8 mouse cellular contexts compared by ENCODE assay signal in the genomic region with DNA sequence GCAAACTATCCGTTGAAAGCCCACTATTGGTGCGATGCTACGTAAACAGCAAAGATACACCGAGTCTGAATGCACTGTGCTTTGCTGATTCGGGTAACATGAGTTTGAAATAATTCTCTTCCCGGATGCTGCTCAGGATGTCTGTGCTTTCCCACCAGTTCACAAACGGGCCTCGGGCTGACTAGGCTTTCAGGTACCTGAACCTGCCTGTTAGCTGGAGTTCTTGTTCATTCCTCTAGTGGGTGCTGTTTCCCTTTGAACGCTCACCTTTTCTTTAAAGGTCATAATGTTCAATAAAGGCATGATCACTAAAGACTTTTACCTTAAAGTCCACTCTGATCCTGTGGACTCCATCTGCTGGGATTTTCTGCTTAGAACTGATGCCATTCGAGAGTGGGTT. TPM values are rescaled to one million over a fixed set of nuclear protein-coding genes. Genes with fewer than 3 reads are reported as not detected.
DNase-seq lines count a peak whose midpoint lies in the region; ATAC-seq lines count a peak whose summit lies in the region.

No protein-coding gene starts in this region.

- peak; percentile 31 for DNase-seq in adrenal gland, postnatal 14 days
- DNase-seq in adrenal gland, postnatal 25 days, result no peak
- peak; percentile 56 for DNase-seq in midbrain, embryonic 14.5 days
- peak; percentile 33 to 57 for DNase-seq in heart, postnatal 10 days
- DNase-seq in retina, postnatal 1 day, result peak; percentile 36
- no peak for DNase-seq in urinary bladder, postnatal 36 days (ENCODE audit: low spot score in 2 of 2)

- intact Hi-C loops in heart, postnatal 10 days (cut with DNase I), result loop anchor here (5.0 kb wide), 1 partner anchor 66 kb away; no protein-coding TSS in a partner anchor

- no peak overlapping the region for H3K27ac ChIP-seq in midbrain, embryonic 14.5 days (replicated peaks; ENCODE audit: low read depth, low read length)
- no peak overlapping the region for H3K27ac ChIP-seq in midbrain, embryonic 15.5 days

- no peak overlapping the region for H3K4me2 ChIP-seq in midbrain, embryonic 14.5 days (ENCODE audit: low read length)
- H3K4me2 ChIP-seq in midbrain, embryonic 15.5 days, result no peak overlapping the region

- 91% methylated on average over 10 of the region's 10 CpGs for WGBS in midbrain, embryonic 14.5 days
- 90% methylated on average over 10 of the region's 10 CpGs for WGBS in midbrain, embryonic 15.5 days

- no peak overlapping the region for H3K9ac ChIP-seq in midbrain, embryonic 14.5 days (replicated peaks; ENCODE audit: low read length)
- H3K9ac ChIP-seq in midbrain, embryonic 15.5 days, result no peak overlapping the region

- H3K4me1 ChIP-seq in midbrain, embryonic 14.5 days (ENCODE audit: control insufficient read depth, insufficient read depth, low read length), result no peaks in the 10 kb centered on the region
- no peaks in the 10 kb centered on the region for H3K4me1 ChIP-seq in midbrain, embryonic 15.5 days

- no peak for ATAC-seq in midbrain, embryonic 14.5 days (ENCODE audit: low FRiP score, low TSS enrichment)
- ATAC-seq in midbrain, embryonic 15.5 days (replicated peaks), result no peak
- ATAC-seq in monocyte, adult 5-6 weeks (replicated peaks; ENCODE audit: insufficient number of reproducible peaks, low FRiP score, low TSS enrichment, poor library complexity, severe bottlenecking), result no peak

- H3K4me3 ChIP-seq in midbrain, embryonic 14.5 days (replicated peaks; ENCODE audit: low read depth, low read length), result no peak overlapping the region
- no peak overlapping the region for H3K4me3 ChIP-seq in midbrain, embryonic 15.5 days

- H3K27me3 ChIP-seq in midbrain, embryonic 14.5 days (ENCODE audit: control insufficient read depth, insufficient read depth, low read length), result no peaks in the 10 kb centered on the region
- no peaks in the 10 kb centered on the region for H3K27me3 ChIP-seq in midbrain, embryonic 15.5 days (replicated peaks)

- no peaks in the 10 kb centered on the region for H3K9me3 ChIP-seq in midbrain, embryonic 14.5 days (ENCODE audit: control insufficient read depth, low read length)
- no peaks in the 10 kb centered on the region for H3K9me3 ChIP-seq in midbrain, embryonic 15.5 days

- peaks cover 90% of the 10 kb centered on the region for H3K36me3 ChIP-seq in midbrain, embryonic 14.5 days (ENCODE audit: control insufficient read depth, insufficient read depth, low read length)
- H3K36me3 ChIP-seq in midbrain, embryonic 15.5 days (replicated peaks), result peaks cover 58% of the 10 kb centered on the region

RNA-seq across cellular contexts. Expression of gene Ttc36, which starts 38.4 kb away (rescaled TPM):
- 5.6 and 64.1 TPM in 2 replicates for total RNA-seq in adrenal gland, postnatal 14 days (2021)
- 3.4 and 10.5 TPM in 2 replicates for total RNA-seq in adrenal gland, postnatal 25 days (2021)
- 0.41 and 0.72 TPM in 2 replicates for polyA plus RNA-seq in midbrain, embryonic 14.5 days (2014; fragmentation: Nextera tagmentation; extraction: Ambion mirVana)
- 0.41 TPM in 1 of 2 replicates, not detected in the other for polyA plus RNA-seq in midbrain, embryonic 15.5 days (2015; fragmentation: Nextera tagmentation; extraction: Ambion mirVana)
- 1 to 10 TPM; 1.1 to 1.5 TPM for total RNA-seq in heart, postnatal 10 days (2021)
- not detected in 3 replicates for total RNA-seq in monocyte, adult 5-6 weeks (2017)

RNA-seq across cellular contexts. Expression of gene Kmt2a, which starts 39.9 kb away (rescaled TPM):
- total RNA-seq in adrenal gland, postnatal 14 days (2021), result 37.2 and 42.9 TPM in 2 replicates
- 31.5 and 47.5 TPM in 2 replicates for total RNA-seq in adrenal gland, postnatal 25 days (2021)
- polyA plus RNA-seq in midbrain, embryonic 14.5 days (2014; fragmentation: Nextera tagmentation; extraction: Ambion mirVana), result 21.0 and 22.2 TPM in 2 replicates
- polyA plus RNA-seq in midbrain, embryonic 15.5 days (2015; fragmentation: Nextera tagmentation; extraction: Ambion mirVana), result 23.5 and 25.6 TPM in 2 replicates
- 10 to 100 TPM; 25.0 to 30.3 TPM for total RNA-seq in heart, postnatal 10 days (2021)
- total RNA-seq in monocyte, adult 5-6 weeks (2017), result 11.5 to 40.0 TPM (median 13.4 TPM) in 3 replicates

RNA-seq across cellular contexts. Expression of gene Tmem25, which starts 42.1 kb away (rescaled TPM):
- total RNA-seq in adrenal gland, postnatal 14 days (2021), result 5.3 and 5.5 TPM in 2 replicates
- 6.1 and 8.6 TPM in 2 replicates for total RNA-seq in adrenal gland, postnatal 25 days (2021)
- polyA plus RNA-seq in midbrain, embryonic 14.5 days (2014; fragmentation: Nextera tagmentation; extraction: Ambion mirVana), result 10.0 and 15.6 TPM in 2 replicates
- polyA plus RNA-seq in midbrain, embryonic 15.5 days (2015; fragmentation: Nextera tagmentation; extraction: Ambion mirVana), result 16.1 and 18.3 TPM in 2 replicates
- 1 to 10 TPM; 6.7 to 7.4 TPM for total RNA-seq in heart, postnatal 10 days (2021)
- 0.48 TPM in 1 of 3 replicates, not detected in the others for total RNA-seq in monocyte, adult 5-6 weeks (2017)

Comparison
In these comparisons a context has a peak if more than half of its experiments do, and no peak if none do; other contexts are left out.
1. DNase-seq: peak in adrenal gland, postnatal 14 days (single experiment), midbrain, embryonic 14.5 days (single experiment), heart, postnatal 10 days (2 of 2) and retina, postnatal 1 day (single experiment); none in adrenal gland, postnatal 25 days (single experiment) and urinary bladder, postnatal 36 days (0 of 2).